Mouse (Mus musculus) ovary, adult 18-20 months (tissue): ENCODE data around the gene Fgd5.
"Not testable (repeated sequence)": the region's sequence is repeated elsewhere in the genome, so short reads cannot be mapped to it uniquely, and the experiment has no call there.

Experiments
- DNase-seq: peaks from one replicate; pipeline ENCODE4 v3.0.0; 2022; ENCODE audit warnings: low spot score, mixed read lengths

Gene Fgd5

DNA sequence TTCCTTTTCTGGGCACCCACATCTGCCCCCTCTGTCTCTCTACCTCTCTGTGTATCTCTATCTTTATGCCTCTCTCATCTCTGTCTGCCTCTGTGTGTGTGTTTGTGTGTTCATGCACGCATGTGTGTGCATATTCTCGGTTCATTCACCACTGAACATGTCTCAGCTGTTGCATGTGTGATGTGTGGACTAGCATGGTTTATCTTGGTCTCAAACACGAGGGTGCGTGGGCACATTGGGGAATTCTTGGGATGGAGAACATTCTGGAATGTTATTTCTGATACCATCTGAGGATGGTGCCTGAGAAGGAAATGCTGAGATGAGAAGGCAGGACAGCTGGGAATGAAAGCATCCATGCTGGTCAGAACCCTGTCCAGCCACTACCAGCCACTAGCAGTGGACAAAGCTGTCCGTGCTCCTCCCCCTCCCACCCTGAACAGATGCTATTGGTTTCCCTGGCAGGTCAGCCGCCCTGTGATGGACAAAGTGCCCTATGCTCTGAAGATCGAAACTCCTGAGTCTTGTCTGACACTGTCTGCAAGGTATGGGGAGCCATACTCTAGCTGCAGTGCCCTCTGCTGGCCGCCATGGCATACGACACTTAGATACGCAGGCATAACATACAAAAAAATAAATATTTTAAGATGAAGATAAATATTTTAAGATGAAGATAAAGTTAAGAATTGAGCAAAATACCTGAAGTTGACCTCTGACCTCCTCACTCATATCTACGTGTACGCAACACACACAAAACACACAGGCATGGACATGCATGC is 87.2 kb downstream of the Fgd5 start:
- DNase-seq = no peak

DNA sequence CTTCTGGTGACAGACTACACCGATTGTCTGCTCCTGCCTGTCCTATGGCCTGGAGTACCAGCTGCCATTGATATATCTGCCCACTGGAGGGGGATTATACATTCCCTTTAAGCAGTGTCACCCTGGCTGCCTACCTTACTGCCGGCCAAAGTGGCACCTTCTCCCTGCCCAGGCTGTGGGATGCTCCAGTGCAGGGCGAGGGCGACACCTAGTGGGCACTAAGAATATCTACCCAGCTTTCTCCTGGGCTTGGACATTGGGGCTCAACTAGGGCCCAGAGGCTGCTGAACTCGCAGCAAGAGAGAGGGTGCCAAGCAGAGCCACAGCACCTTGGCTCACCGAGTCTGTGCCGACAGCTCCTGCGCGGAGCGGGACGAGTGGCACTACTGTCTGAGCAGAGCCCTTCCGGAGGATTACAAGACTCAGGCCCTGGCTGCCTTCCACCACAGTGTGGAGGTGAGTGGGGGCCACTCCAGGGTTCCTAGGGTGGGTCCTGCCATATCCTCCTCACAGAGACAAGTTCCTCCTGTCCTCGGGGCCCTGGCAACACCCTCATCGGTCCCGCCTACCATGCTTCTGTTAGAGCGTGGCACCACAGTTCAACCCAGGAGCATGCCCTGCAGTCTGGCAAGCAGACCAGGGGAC is 88.6 kb downstream of the Fgd5 start:
- peak; percentile 27 for DNase-seq

DNA sequence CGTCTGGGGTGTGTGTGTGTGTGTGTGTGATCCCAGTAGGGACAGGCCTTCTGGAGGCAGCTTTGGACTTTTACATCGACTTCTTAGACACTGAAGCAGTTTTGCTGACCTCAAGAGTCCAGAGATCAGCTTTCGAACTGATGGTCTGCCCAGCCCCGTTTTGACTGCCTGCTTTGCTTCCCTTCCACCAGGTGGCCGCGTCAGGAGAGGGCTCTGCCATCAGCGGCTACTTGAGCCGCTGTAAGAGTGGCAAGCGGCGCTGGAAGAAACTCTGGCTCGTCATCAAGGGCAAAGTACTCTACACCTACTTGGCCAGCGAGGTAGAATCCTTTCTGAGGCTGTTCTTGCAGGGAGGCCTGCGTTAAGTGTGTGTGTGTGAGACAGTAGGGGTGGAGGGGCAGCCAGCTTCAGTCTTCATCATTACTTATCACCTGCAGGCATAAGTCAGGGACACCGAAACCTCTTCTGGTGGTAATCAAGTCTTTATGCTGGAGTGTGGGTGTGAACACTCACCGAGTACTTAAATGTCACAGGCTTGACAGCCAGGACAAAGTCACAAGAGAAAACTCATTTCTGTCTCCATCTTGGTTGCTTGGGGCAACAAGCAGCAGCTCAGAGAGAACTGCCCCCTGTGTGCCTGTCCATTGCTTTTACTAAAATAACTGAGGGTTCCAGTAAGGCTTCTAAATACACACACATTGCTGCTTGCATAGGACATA is 92.6 kb downstream of the Fgd5 start:
- no peak for DNase-seq

DNA sequence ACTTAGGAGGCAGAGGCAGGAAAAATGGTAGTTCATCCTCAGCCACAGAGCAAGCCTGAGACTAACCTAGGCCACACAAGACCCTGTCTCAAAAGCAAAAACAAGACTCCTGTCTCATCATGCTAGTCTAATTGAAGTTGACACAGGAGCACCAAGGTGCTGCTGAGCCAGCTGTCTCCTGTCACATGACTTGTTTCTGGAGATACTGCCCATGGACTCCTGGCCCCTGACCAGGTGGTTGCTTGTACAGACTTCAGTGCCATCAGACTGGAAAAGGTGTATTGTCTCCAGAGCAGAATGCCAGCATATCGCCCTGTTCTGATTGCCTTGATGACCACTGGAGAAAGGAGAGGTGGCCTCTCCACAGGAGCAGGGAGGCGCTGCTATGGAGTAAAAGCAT is 102.1 kb downstream of the Fgd5 start:
- no peak for DNase-seq

DNA sequence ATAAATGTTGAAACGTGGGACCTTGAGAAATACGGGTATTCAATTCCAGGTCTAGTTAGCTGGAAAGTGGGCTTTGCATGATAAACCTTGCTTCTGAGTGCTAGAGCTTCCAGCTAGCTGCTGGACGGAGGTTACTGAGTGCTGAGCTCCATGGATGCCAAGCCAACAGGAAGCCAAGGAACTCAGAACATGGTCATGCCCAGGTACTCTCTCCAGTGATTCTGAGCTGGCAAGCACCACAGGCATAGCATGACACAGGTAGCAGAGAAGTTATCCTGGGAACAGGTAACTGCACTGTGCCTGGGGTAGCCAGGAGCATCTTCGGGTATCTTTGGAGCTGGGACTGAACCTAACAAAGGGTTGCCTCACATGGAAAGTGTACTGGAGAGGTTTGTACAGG is 104.1 kb downstream of the Fgd5 start:
- DNase-seq = no peak

DNA sequence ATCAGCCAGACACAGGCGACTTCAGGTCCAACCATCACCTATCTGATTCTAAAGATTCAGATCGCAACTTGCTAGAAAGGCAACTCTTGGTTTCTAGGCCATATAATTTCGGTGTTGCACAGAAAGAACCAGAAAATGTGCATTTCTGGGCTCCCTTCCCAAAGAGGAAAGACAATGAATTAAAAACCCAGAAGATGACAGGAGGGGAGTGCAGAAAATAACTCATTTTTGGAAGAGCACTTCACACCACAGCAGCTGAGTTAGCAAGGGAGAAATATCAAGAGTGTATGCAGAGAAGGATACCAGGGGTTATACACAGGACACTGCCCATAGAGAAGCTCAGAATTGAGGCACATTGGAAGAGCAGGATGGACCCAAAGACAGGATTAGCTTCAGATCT is 106.3 kb downstream of the Fgd5 start:
- DNase-seq = no peak

DNA sequence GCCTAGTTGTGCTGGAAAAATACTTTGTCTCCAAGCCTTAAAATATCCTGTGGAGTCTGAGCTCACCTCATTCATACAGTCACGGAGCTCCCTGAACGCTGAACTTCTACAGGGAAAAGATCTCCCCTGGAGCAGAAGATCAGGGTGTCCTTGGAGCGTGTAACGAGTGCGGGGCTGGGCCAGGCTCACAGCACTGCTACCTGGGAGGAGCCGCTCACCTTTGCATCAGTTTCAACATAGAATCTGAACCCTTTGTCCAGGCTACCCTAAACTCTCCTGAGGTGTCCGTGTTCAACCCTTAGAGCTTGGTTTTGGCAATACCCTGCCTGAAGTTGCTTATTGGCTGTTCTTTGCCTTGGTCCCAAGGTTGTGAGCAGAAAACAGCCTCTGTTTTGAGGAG is 110.5 kb downstream of the Fgd5 start:
- DNase-seq = not testable (repeated sequence)

DNA sequence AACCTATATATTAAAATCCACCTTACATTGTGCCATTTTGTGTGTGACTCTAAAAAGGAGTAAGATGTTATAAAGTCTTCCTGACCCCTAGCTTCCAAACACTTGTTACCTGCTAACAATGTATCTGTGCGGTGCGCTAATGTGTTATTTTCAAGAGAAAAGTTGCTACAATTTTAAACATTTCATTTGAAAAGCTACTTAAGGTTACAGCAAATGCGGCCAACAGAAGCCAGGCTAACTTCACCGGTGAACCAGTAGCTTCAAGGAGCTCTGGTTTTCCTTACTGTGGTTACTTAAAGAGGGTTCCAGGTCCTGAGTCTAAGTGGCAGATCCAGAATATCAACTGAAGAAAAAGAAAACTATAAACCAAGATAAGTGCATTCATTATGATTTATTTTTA is 111.3 kb downstream of the Fgd5 start:
- no peak for DNase-seq

DNA sequence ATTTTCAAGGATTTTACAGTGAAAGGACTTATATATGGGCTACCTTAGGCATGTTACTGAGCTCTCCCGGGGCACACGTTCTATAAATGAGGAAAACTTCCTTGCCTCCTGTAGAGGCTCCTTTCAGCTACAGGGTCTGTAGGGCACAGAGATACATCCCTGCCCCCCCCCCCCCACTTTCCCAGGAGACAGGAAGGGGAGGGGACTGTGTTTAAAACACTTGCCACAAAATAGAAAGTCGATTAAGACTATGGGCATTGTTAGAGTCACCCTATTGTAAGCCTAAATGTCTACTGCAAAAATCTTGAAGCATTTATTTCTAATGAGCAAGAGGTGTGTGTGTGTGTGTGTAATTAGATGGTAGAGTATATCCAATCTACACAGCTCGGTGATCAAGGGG is 111.8 kb downstream of the Fgd5 start:
- no peak for DNase-seq

DNA sequence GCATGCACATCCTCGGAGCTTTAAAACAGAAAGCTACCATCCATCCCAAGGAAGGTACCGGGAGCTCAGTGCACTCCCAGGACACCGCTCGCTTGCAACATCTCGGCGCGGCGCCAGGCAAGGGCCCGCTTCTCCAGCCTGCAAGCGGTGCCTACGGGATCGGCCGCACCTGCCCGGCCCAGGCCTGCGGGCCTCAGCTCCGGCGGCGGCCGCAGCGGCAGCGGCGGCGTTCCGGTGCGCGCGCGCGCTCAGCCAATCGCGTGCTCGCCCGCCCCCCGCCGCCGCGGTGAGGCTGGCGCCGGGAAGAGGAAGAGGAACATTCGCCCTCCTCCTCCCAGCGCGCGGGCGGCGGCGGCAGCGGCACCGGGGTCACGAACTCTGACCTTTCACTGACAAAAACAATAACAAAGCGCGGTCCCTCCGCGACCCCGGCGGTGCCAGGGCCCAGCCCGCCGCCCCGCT is 112.5 kb downstream of the Fgd5 start, which contains the start of gene Nr2c2:
TSS of gene Nr2c2 (plus strand) at position 261 of the 462 bp plus-strand sequence.
- peak; percentile 78 for DNase-seq

DNA sequence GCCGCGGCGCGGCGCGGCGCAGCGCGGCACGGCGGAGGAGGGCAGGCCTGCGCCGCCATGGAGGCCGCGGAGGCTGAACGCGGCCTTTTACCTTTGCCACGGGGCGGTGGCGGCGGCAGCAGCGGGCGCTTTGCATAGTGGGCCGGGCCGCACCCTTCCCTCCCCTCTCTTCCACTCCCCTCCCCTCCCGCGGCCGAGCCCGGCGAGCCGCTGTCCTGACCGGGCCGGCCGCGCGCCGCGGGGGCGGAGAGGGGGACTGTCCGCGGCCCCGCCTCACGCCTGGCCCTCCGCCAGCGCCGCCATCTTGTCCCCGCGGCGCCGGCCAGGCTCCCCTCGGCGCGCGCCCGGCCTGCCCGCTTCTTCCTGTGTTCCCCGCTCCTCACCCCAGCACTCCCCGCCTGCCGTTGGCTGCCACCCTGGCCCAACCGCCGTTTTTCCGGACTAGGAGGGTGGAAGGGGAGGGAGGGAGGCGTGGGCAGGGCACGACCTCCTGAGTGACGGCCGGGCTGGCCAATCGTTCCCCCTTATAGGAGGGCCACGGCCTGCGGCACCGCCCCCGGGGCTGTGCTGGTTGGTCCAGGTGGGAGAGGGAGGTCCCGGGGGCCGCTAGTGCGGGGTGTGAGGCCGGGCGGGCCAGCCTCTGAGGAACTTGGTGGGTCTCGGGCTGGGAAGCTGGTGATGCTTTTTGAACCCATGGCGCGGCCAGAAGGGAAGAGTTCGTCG is 113.2 kb downstream of the Fgd5 start:
- peak; percentile 99 for DNase-seq

DNA sequence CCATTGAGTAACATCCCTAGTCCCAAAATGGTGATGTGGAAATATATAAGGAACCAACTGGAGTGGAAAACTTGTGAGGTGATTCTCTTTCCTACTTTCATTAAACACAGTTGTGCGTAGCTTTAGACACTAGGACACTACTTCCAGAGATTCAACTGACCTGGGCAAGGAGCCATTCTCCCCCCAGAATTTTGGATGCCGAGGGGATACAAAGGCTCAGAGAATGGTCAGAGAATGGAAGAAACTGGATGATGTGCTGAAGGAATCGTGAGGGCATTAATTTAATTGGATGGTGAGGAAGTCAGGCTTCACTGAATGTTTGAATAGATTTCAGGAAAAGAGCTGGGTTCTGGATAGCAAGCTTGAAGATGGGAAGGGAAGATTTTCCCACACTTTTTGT is 114.1 kb downstream of the Fgd5 start:
- no peak for DNase-seq

DNA sequence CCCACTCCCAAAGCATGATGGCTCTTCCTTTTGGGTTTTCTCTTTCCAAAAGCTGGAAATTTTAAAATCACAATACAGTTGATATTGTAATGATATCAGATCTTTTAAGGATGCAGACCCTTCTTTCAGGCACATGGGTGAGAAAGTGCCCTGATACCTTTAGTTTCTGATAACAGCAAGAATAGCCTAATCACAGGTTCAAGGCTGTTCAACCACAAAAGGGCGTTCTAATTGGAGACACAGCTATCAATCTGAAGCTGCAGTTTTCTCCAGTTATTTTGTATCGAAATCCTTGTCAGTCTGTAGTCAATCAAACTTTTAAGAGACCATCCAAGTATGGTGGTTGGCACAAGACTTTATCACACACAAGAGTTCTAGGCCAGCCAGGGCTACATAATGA is 115.2 kb downstream of the Fgd5 start:
- no peak for DNase-seq

DNA sequence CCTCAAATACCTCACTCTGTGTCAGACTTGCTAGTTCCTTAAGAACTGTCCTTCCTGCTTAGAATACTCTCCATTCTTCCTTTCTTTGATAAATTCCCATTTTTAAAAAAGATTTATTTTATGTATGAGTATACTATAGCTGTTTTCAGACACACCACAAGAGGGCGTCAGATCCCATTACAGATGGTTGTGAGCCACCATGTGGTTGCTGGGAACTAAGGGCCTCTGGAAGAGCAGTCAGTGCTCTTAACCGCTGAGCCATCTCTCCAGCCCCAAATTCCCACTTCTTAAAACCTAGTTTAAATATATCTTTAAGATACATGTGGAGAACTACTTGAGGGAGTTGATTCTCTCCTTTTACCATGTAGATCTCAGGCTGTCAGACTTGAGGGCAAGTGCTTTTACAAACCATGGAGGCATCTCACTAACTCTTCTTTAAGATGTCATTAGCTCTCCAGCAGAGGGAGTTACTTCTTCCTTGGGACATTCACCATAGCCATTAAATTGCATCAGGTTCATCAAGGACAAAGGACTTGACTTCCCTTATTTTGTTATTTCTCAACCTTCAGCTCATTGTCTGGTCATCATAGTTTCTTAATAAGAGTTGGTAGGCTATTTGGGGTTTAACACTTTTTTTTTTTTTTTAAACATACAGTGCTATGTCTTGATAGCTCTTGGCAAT is 122.1 kb downstream of the Fgd5 start:
- no peak for DNase-seq

DNA sequence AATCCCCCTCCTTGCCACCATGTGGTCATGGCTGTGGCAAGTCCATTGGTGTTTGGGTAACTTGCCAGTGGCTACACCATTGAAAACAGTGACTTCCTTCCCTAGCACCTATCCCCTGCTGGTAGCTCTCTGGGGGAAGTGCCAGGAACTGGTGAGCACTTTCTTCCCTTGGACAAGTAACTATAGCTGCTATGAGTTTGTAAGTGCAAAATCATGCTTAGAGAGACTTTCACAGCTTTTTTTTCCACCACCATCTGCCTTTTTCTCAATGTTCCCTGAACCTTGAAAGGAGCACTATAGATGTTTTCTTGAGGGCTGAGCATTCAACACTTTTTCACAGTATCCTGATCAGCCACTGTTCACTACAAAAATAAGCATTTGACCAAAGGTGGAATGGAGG is 145.9 kb downstream of the Fgd5 start:
- no peak for DNase-seq
